Mouse (Mus musculus): Measurements from ENCODE around the gene Cox7a2l. TPM values are rescaled to one million over a fixed set of nuclear protein-coding genes. Genes with fewer than 3 reads are reported as not detected.

Gene Cox7a2l
- polyA plus RNA-seq (2017; shearing (Covaris generic)), result 100 to 1,000 TPM; 229 to 303 TPM

GRCm38 (mm10) chr17:83517280-83518015, at the start of gene Cox7a2l:
Gene Cox7a2l, minus strand, starts transcription at chr17:83517330.

Other genes with a start within 250 kb of the Cox7a2l start
- 10 to 100 TPM; 40.0 to 53.5 TPM for gene Eml4, start 166.4 kb downstream of the Cox7a2l start, polyA plus RNA-seq (2017; shearing (Covaris generic))
- under 1 TPM in 1 of 2 experiments, not detected in 1; 0.27 TPM for gene Kcng3, start 114.6 kb upstream of the Cox7a2l start, polyA plus RNA-seq (2017; shearing (Covaris generic))
- gene Mta3, start 188.8 kb upstream of the Cox7a2l start, polyA plus RNA-seq (2017; shearing (Covaris generic)), result 100 to 1,000 TPM in 1 of 2 experiments, 10 to 100 TPM in 1; 74.5 to 106 TPM

Data from activated CD4-positive, CD25-positive, alpha-beta regulatory T cell (primary cell).